Mouse (Mus musculus): ENCODE measurements at regions not wholly inside any gene's neighbourhood (a gene's known extent, or its start where the extent isn't known, plus 50 kb on each side); places are given as distances from the start of the nearest gene placed in this dataset.

DNA sequence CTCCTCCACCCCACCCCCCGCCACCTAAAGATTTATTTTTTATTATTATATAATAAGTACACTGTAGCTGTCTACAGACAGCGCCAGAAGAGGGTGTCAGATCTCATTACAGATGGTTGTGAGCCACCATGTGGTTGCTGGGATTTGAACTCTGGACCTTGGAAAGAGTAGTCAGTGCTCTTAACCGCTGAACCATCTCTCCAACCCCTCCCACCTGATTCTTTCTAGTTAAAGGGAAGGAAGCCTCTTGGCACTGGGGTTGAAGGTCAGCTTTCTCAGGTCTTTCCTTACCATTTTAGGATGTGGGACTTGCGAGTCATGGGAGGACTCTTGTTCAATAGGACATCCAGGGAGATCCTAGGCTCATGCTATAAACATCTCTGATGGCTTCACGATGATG lies 54.7 kb downstream of the Hes1 start:
- no peak for DNase-seq

DNA sequence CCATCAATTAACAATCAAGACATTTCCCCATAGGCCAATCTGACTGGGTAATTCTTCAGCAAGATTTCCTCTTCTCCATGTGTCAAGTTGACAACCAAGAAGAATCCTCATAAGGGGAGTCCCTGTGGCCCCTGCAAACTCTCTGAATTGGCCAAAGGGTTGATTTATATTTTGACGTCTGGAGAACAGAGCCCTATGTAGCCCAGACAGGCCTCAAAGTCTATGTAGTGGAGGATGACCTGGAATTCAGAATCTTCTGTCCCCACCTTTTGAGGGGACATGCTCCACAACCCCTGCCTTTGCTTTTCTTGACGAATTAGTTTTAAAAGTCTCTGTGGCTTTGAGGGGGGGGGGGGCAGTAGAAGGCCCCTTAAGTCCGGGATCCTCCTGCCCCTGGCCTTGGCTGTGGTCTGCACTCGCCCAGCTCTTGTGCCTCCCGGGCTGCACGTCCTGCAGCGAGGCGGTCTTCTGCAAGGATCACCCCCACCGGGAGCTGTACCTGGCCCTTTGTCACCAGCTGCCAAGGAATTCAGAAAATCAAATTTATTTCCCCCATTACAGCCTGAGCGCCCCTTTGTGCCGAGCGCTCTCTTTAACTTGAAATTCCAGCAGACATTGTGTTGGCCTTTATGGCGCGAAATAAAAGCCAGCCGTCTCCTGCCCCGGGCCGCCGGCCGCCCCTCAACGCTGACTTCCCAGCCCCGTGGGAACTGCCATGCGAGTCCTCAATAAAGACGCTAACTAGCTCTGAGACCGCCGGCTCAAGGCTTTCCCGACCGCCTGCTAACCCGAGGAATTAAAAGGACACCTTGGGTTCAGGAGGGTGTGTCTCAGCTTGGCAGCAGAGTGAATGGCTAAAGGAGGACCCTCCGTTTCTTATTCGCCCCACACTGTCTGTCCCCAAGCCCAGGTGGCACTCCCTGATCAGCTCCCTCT lies 56.4 kb downstream of the Hes1 start:
- no peak for DNase-seq

GRCm38 (mm10) chr16:30121596-30121995 lies 57.4 kb downstream of the Hes1 start:
- no peak for DNase-seq

DNA sequence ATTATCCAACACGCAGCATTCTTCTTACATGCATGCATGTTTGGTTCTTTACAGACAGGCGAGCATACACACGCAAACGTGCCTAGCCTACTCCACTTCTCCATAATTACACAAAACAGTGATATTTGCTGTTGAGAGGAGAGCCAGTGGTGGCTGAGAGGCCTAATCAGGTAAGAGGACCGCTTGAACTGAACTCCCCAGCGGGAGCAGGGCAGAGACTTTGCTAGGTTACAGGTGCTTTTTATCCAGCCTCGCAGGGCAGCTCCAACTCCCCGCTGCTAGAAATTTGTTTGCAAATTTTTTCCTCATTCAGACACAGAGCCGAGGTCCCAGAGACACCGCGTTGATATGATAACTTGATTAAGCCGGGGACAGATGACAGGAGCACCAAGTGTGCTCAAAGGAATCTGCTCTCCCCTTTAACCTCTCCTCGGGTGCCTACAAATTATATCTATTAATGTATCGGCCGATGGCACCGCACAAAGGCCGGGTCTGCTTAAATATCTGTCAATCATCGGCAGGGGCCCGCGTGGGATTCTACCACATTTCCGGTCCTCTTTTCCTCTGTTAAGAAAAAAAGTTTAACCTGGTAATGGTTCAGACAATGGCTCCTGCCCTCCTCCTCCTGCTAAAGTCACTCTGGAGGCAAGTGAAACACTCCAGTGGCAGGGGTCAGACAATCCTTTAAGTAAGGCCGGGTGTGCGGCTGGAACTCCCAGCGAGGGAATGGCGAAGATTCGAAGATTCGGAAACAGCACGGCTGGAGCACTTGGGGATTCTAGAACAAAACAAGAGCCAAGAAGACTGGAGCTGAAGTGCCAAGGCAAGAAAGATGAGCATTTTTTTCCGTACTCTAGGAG lies 58.3 kb downstream of the Hes1 start:
- no peak for DNase-seq

DNA sequence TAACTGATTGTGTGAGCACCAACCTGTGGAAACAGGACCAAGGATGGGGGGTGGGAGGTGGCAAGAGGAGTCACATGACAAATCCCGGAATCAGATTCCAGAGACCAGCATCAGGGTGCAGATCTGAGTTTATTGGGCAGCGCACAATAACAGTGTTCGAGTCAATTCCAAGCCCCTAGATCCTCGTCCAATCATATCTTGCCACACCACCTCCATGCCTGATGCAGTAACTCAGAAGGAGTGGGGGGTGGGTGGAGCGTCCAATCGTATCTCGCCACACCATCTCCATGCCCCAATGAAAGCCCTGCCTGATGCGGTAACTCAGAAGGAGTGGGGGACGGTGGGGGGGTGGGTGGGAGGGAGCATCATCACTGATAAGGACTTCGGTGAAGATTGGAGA lies 62.8 kb downstream of the Hes1 start:
- no peak for DNase-seq

- DNase-seq, result peak; percentile 22
Measured at GRCm38 (mm10) chr16:30128787-30129186, 64.6 kb downstream of the Hes1 start.

- no peak for DNase-seq
Measured at GRCm38 (mm10) chr16:30129218-30130112, 65.3 kb downstream of the Hes1 start.

DNA sequence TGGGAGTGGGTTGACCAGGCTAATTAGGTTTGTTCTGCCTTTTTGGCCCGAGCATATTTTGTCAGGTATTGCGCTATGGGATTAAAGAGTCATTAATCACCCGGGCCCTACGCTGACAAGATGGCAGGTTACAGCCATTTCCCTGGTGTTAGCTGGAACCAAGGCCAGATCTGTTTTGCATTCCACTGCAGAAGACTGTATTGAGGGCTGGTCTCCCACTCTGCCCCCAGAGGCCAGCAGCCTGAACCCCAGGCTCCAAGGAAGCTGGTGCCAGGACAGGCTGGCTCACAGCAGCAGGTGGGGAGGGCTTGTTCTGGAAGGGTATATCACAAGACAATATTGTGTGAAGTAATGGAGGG lies 65.9 kb downstream of the Hes1 start:
- DNase-seq, result no peak

DNA sequence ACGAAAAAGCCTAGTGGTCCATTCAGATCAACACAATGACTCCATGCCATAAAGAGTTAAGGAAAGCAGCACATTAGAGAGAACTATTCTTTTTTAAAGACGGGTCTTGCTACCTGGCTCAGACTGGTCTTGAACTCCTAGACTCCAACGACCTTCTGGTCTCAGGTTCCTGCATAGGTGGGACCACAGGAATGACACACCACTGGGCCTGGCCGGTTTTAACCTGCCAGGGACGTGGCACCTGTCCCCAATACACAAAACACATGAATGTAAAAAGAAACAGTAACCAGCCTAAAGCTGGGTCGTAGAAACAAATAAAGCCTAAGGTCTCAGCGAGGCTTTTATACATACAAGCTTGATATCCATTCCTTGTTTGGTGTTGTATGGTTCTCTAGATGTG lies 67.9 kb downstream of the Hes1 start:
- DNase-seq, result no peak

GRCm38 (mm10) chr16:30134642-30135165 lies 70.5 kb downstream of the Hes1 start:
- no peak for DNase-seq

- no peak for DNase-seq
Measured at GRCm38 (mm10) chr16:30136849-30137248, 72.7 kb downstream of the Hes1 start.

DNA sequence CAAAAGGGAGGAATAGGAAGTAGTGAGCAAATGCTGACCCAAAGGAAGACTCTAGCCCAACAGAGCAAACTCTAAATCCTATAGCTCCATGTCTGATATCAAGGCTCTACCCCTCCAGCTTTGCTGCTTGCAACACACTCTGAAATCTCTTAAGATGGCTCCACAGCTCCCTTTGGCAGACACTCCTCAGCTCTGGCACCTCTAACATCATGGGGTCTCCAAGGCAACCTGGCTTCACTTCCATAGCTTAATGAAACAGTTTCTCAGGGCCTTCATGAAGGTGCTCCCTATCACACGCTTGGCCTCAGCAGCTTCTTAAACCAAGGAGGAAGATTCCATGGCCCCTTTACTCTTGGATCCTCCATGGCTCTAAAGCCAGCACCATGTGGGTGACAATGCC lies 73.6 kb downstream of the Hes1 start:
- DNase-seq, result no peak

- DNase-seq, result no peak
Measured at GRCm38 (mm10) chr16:30144818-30145464, 80.8 kb downstream of the Hes1 start.

- peak; percentile 46 for DNase-seq
Measured at GRCm38 (mm10) chr16:30145465-30146207, 81.5 kb downstream of the Hes1 start.

- DNase-seq, result no peak
Measured at GRCm38 (mm10) chr16:30146208-30146525, 82.0 kb downstream of the Hes1 start.

- no peak for DNase-seq
Measured at GRCm38 (mm10) chr16:30147296-30147695, 83.1 kb downstream of the Hes1 start.

DNA sequence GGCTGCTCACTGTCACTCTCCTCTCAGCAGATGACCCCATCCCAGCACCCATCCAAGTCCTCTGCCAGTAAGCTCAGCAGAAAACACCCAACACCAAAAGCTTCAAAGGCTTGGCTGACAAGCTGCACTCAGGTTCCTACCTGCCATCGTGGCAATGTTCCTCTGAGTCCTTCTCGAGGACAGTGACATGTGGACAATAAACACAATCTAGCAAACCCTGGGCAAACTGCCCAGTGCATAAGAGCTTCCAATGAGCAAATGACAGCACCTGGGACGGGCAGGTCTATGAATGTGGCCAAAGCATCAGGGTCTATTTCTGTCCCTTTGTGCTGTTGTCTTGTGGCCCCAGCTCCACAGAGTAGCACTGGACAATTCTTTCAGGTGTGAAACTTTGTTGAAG lies 86.9 kb downstream of the Hes1 start:
- no peak for DNase-seq

- DNase-seq, result no peak
Measured at GRCm38 (mm10) chr16:30155070-30155469, 90.9 kb downstream of the Hes1 start.

DNA sequence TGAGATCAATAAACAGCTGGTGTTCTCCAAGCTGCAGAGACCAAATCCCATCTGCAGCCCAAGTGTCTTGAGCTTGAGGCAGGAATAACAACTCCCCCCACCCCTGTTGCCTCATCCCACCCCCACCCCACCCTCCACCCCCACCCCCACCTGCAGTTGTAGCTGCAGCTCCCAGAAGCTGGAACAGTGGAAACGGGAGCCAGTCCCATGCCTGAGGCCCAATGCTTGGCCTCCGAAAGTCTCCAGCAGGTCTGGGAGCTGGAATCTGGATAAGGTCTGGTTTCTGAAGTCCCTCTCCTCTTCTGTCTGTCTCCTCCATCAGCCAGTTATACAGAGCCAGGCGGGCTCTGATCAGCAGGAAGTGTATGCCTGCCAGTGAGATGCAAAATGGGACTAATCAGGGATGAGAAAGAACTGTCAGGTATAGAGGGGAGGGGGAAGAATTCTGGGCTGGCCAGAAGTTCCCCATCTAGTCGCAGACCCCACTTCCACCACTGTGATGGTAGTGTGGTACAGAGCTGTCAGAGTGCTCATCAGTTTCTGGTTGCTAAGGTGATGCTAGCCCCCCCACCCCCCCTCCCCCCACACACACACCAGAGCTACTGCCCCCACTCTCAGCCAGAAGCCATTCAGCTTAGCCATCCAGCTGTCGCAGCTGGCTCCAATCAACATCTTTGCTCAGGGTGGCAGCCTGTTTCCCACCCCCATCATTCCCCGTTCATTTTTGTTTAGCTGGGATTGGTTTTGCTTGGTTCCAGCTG lies 91.5 kb downstream of the Hes1 start:
- no peak for DNase-seq

GRCm38 (mm10) chr16:30158184-30158583 lies 94.0 kb downstream of the Hes1 start:
- no peak for DNase-seq

DNA sequence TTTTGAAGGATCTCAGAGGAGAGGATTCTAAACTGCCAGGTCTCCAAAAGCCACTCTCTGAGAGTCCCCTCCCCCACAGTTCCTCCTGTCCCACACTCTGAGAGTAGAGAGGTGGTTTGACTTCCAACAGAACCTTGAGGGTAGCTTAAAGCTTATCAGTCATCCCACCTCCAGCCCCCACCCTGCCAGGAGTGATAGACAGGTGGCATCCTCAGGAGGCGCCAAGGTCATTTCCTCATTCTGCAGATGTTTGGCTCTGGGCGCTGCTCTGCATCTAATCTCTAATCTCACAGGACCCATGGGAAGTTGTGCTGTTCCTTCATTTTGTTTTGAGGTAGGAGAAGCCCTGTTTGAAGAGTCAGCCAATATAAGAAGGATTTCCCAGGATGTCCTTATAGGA lies 96.2 kb downstream of the Hes1 start:
- no peak for DNase-seq

Data from thymus, postnatal 14 days (tissue).